Mouse (Mus musculus): Measurements from ENCODE around the gene Gm10999. TPM values are rescaled to one million over a fixed set of nuclear protein-coding genes. Genes with fewer than 3 reads are reported as not detected.
"Not testable (repeated sequence)": the region's sequence is repeated elsewhere in the genome, so short reads cannot be mapped to it uniquely, and the experiment has no call there.

Gm10999 gene
- polyA plus RNA-seq (2015; fragmentation: Nextera tagmentation; extraction: Ambion mirVana), result not detected in 2 replicates

DNA sequence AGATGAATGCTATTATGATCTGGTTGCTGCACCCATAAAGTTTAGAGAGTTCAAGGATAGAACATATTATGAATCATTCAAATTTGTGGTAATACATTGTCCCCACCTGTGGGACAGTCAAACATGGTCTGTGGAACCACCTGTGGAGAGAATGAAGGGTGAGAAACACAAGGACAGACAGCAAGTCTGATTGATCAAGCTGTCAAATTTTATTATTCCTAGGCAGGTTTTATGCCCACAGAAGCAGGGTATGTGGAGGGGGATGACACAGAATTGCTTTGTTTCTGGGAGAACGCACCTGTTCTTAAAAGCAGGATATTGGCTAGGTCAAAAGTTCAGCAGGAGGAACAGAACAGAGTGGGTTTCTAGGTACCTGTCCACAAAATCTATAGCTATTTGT lies at the start of gene Gm10999:
Gm10999 (minus strand) TSS at position 101 of the 400 bp plus-strand sequence.
- no peaks in the 10 kb centered on the region for H3K36me3 ChIP-seq (ENCODE audit: control insufficient read depth, insufficient read depth, low read length)
- no peaks in the 10 kb centered on the region for H3K4me1 ChIP-seq (ENCODE audit: control insufficient read depth, insufficient read depth, low read length)
- 90% methylated on average over 1 of the region's 1 CpGs for WGBS
- ATAC-seq, result no peak
- no peaks in the 10 kb centered on the region for H3K9me3 ChIP-seq (replicated peaks; ENCODE audit: control insufficient read depth, low read length, poor library complexity, severe bottlenecking)
- H3K27ac ChIP-seq (ENCODE audit: low read length), result no peak within 1 kb of the TSS
- no peak within 1 kb of the TSS for H3K4me3 ChIP-seq (ENCODE audit: low read depth, low read length)
- H3K9ac ChIP-seq (ENCODE audit: low read depth, low read length), result no peak within 1 kb of the TSS
- no peak within 1 kb of the TSS for H3K4me2 ChIP-seq (ENCODE audit: low read length)
- H3K27me3 ChIP-seq (ENCODE audit: control insufficient read depth, insufficient read depth, low read depth, low read length), result no peaks in the 10 kb centered on the region

DNA sequence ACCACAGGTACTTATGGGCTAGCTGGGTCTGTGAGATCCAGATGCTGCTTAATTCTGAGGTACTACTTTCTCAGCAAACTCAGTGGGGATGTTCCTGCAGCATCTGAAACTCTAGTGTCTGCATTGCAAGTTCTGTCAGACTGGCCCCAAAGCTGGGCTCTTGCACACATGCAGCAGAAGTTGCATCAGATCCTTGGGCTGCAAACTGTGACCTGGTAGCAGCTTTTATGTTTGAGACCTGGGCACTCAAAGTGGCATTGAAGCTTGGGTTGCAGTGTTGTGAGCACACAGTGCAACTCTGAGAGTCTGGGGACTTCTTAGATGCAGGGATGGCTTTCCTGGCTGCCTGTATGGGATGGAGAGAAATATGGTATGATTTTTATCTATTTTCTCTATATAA lies 2.0 kb upstream of the Gm10999 start:
- Histone ChIP-seq H3K4me1 (ENCODE audit: control insufficient read depth, insufficient read depth, low read length) (no peaks in the 10 kb centered on the region), H3K4me2 (ENCODE audit: low read length) (no peak overlapping the region), H3K9ac (ENCODE audit: low read depth, low read length) (no peak overlapping the region), H3K27ac (ENCODE audit: low read length) (no peak overlapping the region), H3K9me3 (replicated peaks; ENCODE audit: control insufficient read depth, low read length, poor library complexity, severe bottlenecking) (no peaks in the 10 kb centered on the region), H3K27me3 (ENCODE audit: control insufficient read depth, insufficient read depth, low read depth, low read length) (no peaks in the 10 kb centered on the region), H3K4me3 (ENCODE audit: low read depth, low read length) (no peak overlapping the region), H3K36me3 (ENCODE audit: control insufficient read depth, insufficient read depth, low read length) (no peaks in the 10 kb centered on the region)
- ATAC-seq, result no peak

GRCm38 (mm10) chr8:129115761-129116160 lies 15.7 kb downstream of the Gm10999 start:
- 35% methylated on average over 3 of the region's 3 CpGs for WGBS
- not testable (repeated sequence) for ATAC-seq

More at GRCm38 (mm10) chr8:129115761-129116160, 15.7 kb downstream of the Gm10999 start:
- H3K4me2 ChIP-seq (ENCODE audit: low read length); H3K9ac ChIP-seq (ENCODE audit: low read depth, low read length); H3K36me3 ChIP-seq (ENCODE audit: control insufficient read depth, insufficient read depth, low read length); H3K9me3 ChIP-seq (replicated peaks; ENCODE audit: control insufficient read depth, low read length, poor library complexity, severe bottlenecking); H3K27me3 ChIP-seq (ENCODE audit: control insufficient read depth, insufficient read depth, low read depth, low read length); H3K27ac ChIP-seq (ENCODE audit: low read length); H3K4me1 ChIP-seq (ENCODE audit: control insufficient read depth, insufficient read depth, low read length); H3K4me3 ChIP-seq (ENCODE audit: low read depth, low read length): not testable (repeated sequence)

Other genes starting within 250 kb of the Gm10999 start
- not detected in 2 replicates for gene Ccdc7a, start 66.1 kb downstream of the Gm10999 start, polyA plus RNA-seq (2015; fragmentation: Nextera tagmentation; extraction: Ambion mirVana)
- gene Ccdc7b, start 64.5 kb downstream of the Gm10999 start, polyA plus RNA-seq (2015; fragmentation: Nextera tagmentation; extraction: Ambion mirVana), result not detected in 2 replicates
- 28.4 and 29.0 TPM in 2 replicates for gene 2610044O15Rik8, start 102.7 kb upstream of the Gm10999 start, polyA plus RNA-seq (2015; fragmentation: Nextera tagmentation; extraction: Ambion mirVana)